Mouse (Mus musculus): ENCODE data around the gene Lmo3. TPM values are rescaled to one million over a fixed set of nuclear protein-coding genes. Genes with fewer than 3 reads are reported as not detected.

The Lmo3 gene
- polyA plus RNA-seq, 1 experiment: 8.7 TPM

GRCm38 (mm10) chr6:138335858-138336257 is 245.9 kb downstream of the Lmo3 start:
- TF ChIP-seq CTCF (IDR thresholded peaks at IDR 0.05; ENCODE audit: borderline replicate concordance, insufficient read depth, low read depth, low read length) (no peak), POLR2A (IDR thresholded peaks at IDR 0.05; ENCODE audit: borderline replicate concordance, insufficient read depth, low read length) (no peak)
- no peak for DNase-seq
- WGBS: 61% methylated on average over 4 of the region's 4 CpGs
- Histone ChIP-seq H3K27me3 (ENCODE audit: control insufficient read depth, insufficient read depth, low read length) (no peaks in the 10 kb centered on the region), H3K4me1 (ENCODE audit: control insufficient read depth, insufficient read depth, low read length) (no peaks in the 10 kb centered on the region), H3K4me3 (replicated peaks; ENCODE audit: insufficient read depth, low read depth, low read length) (no peak overlapping the region), H3K27ac (ENCODE audit: insufficient read depth, low read length) (no peak overlapping the region)

- no peak overlapping the region for H3K27ac ChIP-seq (ENCODE audit: insufficient read depth, low read length)
- no peak overlapping the region for H3K4me3 ChIP-seq (replicated peaks; ENCODE audit: insufficient read depth, low read depth, low read length)
- TF ChIP-seq POLR2A (IDR thresholded peaks at IDR 0.05; ENCODE audit: borderline replicate concordance, insufficient read depth, low read length): no peak
- no peaks in the 10 kb centered on the region for H3K27me3 ChIP-seq (ENCODE audit: control insufficient read depth, insufficient read depth, low read length)
- H3K4me1 ChIP-seq (ENCODE audit: control insufficient read depth, insufficient read depth, low read length): no peaks in the 10 kb centered on the region
- 45% methylated on average over 7 of the region's 7 CpGs for WGBS
- peak in 1 of 2 experiments; percentile 2 for DNase-seq
Observed at GRCm38 (mm10) chr6:138333991-138334390, 247.8 kb downstream of the Lmo3 start.

- Histone ChIP-seq H3K27ac (ENCODE audit: insufficient read depth, low read length) (no peak overlapping the region), H3K4me3 (replicated peaks; ENCODE audit: insufficient read depth, low read depth, low read length) (no peak overlapping the region), H3K4me1 (ENCODE audit: control insufficient read depth, insufficient read depth, low read length) (no peaks in the 10 kb centered on the region), H3K27me3 (ENCODE audit: control insufficient read depth, insufficient read depth, low read length) (no peaks in the 10 kb centered on the region)
- no peak for DNase-seq
- TF ChIP-seq CTCF (IDR thresholded peaks at IDR 0.05; ENCODE audit: borderline replicate concordance, insufficient read depth, low read depth, low read length) (no peak), POLR2A (IDR thresholded peaks at IDR 0.05; ENCODE audit: borderline replicate concordance, insufficient read depth, low read length) (no peak)
- 25% methylated on average over 3 of the region's 3 CpGs for WGBS
Observed at GRCm38 (mm10) chr6:138325744-138326400, 255.9 kb downstream of the Lmo3 start.

GRCm38 (mm10) chr6:138325145-138325544 is 256.6 kb downstream of the Lmo3 start:
- 64% methylated on average over 3 of the region's 3 CpGs for WGBS
- H3K4me1 ChIP-seq (ENCODE audit: control insufficient read depth, insufficient read depth, low read length): no peaks in the 10 kb centered on the region
- H3K27ac ChIP-seq (ENCODE audit: insufficient read depth, low read length): no peak overlapping the region
- no peaks in the 10 kb centered on the region for H3K27me3 ChIP-seq (ENCODE audit: control insufficient read depth, insufficient read depth, low read length)
- no peak overlapping the region for H3K4me3 ChIP-seq (replicated peaks; ENCODE audit: insufficient read depth, low read depth, low read length)
- DNase-seq: no peak
- no peak for TF ChIP-seq CTCF (IDR thresholded peaks at IDR 0.05; ENCODE audit: borderline replicate concordance, insufficient read depth, low read depth, low read length)
- TF ChIP-seq POLR2A (IDR thresholded peaks at IDR 0.05; ENCODE audit: borderline replicate concordance, insufficient read depth, low read length): no peak

GRCm38 (mm10) chr6:138323325-138323724 is 258.4 kb downstream of the Lmo3 start:
- no peaks in the 10 kb centered on the region for H3K27me3 ChIP-seq (ENCODE audit: control insufficient read depth, insufficient read depth, low read length)

GRCm38 (mm10) chr6:138320190-138320737 is 261.5 kb downstream of the Lmo3 start:
- TF ChIP-seq CTCF (IDR thresholded peaks at IDR 0.05; ENCODE audit: borderline replicate concordance, insufficient read depth, low read depth, low read length) (no peak), POLR2A (IDR thresholded peaks at IDR 0.05; ENCODE audit: borderline replicate concordance, insufficient read depth, low read length) (no peak)
- Histone ChIP-seq H3K27ac (ENCODE audit: insufficient read depth, low read length) (no peak overlapping the region), H3K27me3 (ENCODE audit: control insufficient read depth, insufficient read depth, low read length) (no peaks in the 10 kb centered on the region), H3K4me3 (replicated peaks; ENCODE audit: insufficient read depth, low read depth, low read length) (no peak overlapping the region), H3K4me1 (ENCODE audit: control insufficient read depth, insufficient read depth, low read length) (no peaks in the 10 kb centered on the region)
- DNase-seq: no peak
- WGBS: 86% methylated on average over 8 of the region's 8 CpGs

More at GRCm38 (mm10) chr6:138323325-138323724, 258.4 kb downstream of the Lmo3 start:
- DNase-seq: no peak
- TF ChIP-seq POLR2A (IDR thresholded peaks at IDR 0.05; ENCODE audit: borderline replicate concordance, insufficient read depth, low read length): no peak
- no peak for TF ChIP-seq CTCF (IDR thresholded peaks at IDR 0.05; ENCODE audit: borderline replicate concordance, insufficient read depth, low read depth, low read length)
- WGBS: 95% methylated on average over 14 of the region's 14 CpGs
- no peak overlapping the region for H3K27ac ChIP-seq (ENCODE audit: insufficient read depth, low read length)
- H3K4me3 ChIP-seq (replicated peaks; ENCODE audit: insufficient read depth, low read depth, low read length): no peak overlapping the region
- H3K4me1 ChIP-seq (ENCODE audit: control insufficient read depth, insufficient read depth, low read length): no peaks in the 10 kb centered on the region

Other genes starting within 250 kb of the Lmo3 start
- gene Igbp1b, start 76.6 kb upstream of the Lmo3 start, polyA plus RNA-seq (2012; rRNA removed): not detected in 2 replicates